Mouse (Mus musculus) kidney, embryonic 14.5 days (tissue): ENCODE results near the gene Mmp10. TPM values are rescaled to one million over a fixed set of nuclear protein-coding genes. Genes with fewer than 3 reads are reported as not detected.

ENCODE experiments used
- ATAC-seq: fragments of 200-750 bp; cut with Nextera tagmentation; 2 replicates; pipeline ENCODE4 v1.8.0; 2017; ENCODE audit warnings: moderate number of reproducible peaks, mild to moderate bottlenecking, moderate TSS enrichment, moderate library complexity; ENCODE audit not compliant: low FRiP score, low TSS enrichment
- H3K27ac ChIP-seq: fragments of 300-500 bp; sonication (generic); 2 replicates; pipeline ENCODE4 v1.5.1; 2014; ENCODE audit warnings: low read depth, mild to moderate bottlenecking, low read length, moderate library complexity, mixed read lengths
- H3K27me3 ChIP-seq: fragments of 300-500 bp; sonication (generic); 2 replicates; pipeline ENCODE4 v1.6.1; 2014; ENCODE audit warnings: mild to moderate bottlenecking, low read length; ENCODE audit not compliant: control insufficient read depth, insufficient read depth
- H3K36me3 ChIP-seq: fragments of 300-500 bp; sonication (generic); 2 replicates; pipeline ENCODE4 v1.6.1; 2014; ENCODE audit warnings: low read length, mixed read lengths; ENCODE audit not compliant: control insufficient read depth, insufficient read depth
- H3K4me1 ChIP-seq: fragments of 300-500 bp; sonication (generic); 2 replicates; pipeline ENCODE4 v1.6.1; 2014; ENCODE audit warnings: low read length, mixed read lengths; ENCODE audit not compliant: control insufficient read depth, insufficient read depth
- H3K4me2 ChIP-seq: fragments of 300-500 bp; sonication (generic); replicated peaks from 2 replicates; pipeline ENCODE4 v1.6.1; 2014; ENCODE audit warnings: low read depth, mild to moderate bottlenecking, low read length
- H3K4me3 ChIP-seq: fragments of 300-500 bp; sonication (generic); 2 replicates; pipeline ENCODE4 v1.5.1; 2014; ENCODE audit warnings: mild to moderate bottlenecking, low read length
- H3K9ac ChIP-seq: fragments of 300-500 bp; sonication (generic); 2 replicates; pipeline ENCODE4 v1.6.1; 2014; ENCODE audit warnings: low read depth, mild to moderate bottlenecking, low read length, moderate library complexity
- H3K9me3 ChIP-seq: fragments of 300-500 bp; sonication (generic); 2 replicates; pipeline ENCODE4 v1.6.1; 2016; ENCODE audit warnings: low read length; ENCODE audit not compliant: control insufficient read depth
- WGBS: fragments of 180-500 bp; shearing (Covaris S2); extraction: QIAGEN DNeasy Blood & Tissue Kit; methylation state at CpG from one replicate; pipeline ENCODE4 v1.1.7; 2014; 5-methylcytosine and 5-hydroxymethylcytosine counted together
- polyA plus RNA-seq: library from polyadenylated mRNA; unstranded; fragments of >200 nt; fragmentation: Nextera tagmentation; extraction: Ambion mirVana; gene quantifications from 2 replicates; pipeline ENCODE4 v1.2.1, GENCODE M21; 2014

Mmp10 gene
- polyA plus RNA-seq, 1 experiment from 2014 or later: not detected

- Histone ChIP-seq H3K9me3 (no peaks in the 10 kb centered on the region), H3K4me3 (no peak overlapping the region), H3K4me2 (no peak overlapping the region), H3K9ac (no peak overlapping the region), H3K36me3 (no peaks in the 10 kb centered on the region), H3K27ac (no peak overlapping the region), H3K4me1 (no peaks in the 10 kb centered on the region), H3K27me3 (no peaks in the 10 kb centered on the region)
- ATAC-seq: no peak
- 62% methylated on average over 4 of the region's 4 CpGs for WGBS
These were observed 24.2 kb downstream of the Mmp10 start for GRCm38 (mm10) chr9:7526255-7526940.

- Histone ChIP-seq H3K9ac (no peak overlapping the region), H3K4me1 (no peaks in the 10 kb centered on the region), H3K27ac (no peak overlapping the region), H3K4me3 (no peak overlapping the region), H3K36me3 (no peaks in the 10 kb centered on the region), H3K9me3 (no peaks in the 10 kb centered on the region), H3K27me3 (no peaks in the 10 kb centered on the region), H3K4me2 (no peak overlapping the region)
- ATAC-seq: no peak
These were observed 40.6 kb downstream of the Mmp10 start for GRCm38 (mm10) chr9:7542763-7543162.

GRCm38 (mm10) chr9:7544923-7545457, 42.8 kb downstream of the Mmp10 start:
- H3K36me3 ChIP-seq: no peaks in the 10 kb centered on the region
- no peaks in the 10 kb centered on the region for H3K9me3 ChIP-seq
- WGBS: 50% methylated on average over 1 of the region's 1 CpGs
- H3K4me3 ChIP-seq: no peak overlapping the region
- H3K27ac ChIP-seq: no peak overlapping the region
- no peak overlapping the region for H3K9ac ChIP-seq
- H3K27me3 ChIP-seq: no peaks in the 10 kb centered on the region
- ATAC-seq: peak; percentile 68
- H3K4me1 ChIP-seq: no peaks in the 10 kb centered on the region
- H3K4me2 ChIP-seq: no peak overlapping the region

- H3K27ac ChIP-seq: no peak overlapping the region
- 31% methylated on average over 1 of the region's 1 CpGs for WGBS
- no peaks in the 10 kb centered on the region for H3K4me1 ChIP-seq
- no peaks in the 10 kb centered on the region for H3K36me3 ChIP-seq
- no peaks in the 10 kb centered on the region for H3K9me3 ChIP-seq
- no peak overlapping the region for H3K4me3 ChIP-seq
- H3K9ac ChIP-seq: no peak overlapping the region
- H3K27me3 ChIP-seq: no peaks in the 10 kb centered on the region
- no peak overlapping the region for H3K4me2 ChIP-seq
- peak; percentile 96 for ATAC-seq
These were observed 43.3 kb downstream of the Mmp10 start for GRCm38 (mm10) chr9:7545471-7545870.

GRCm38 (mm10) chr9:7545920-7546319, 43.8 kb downstream of the Mmp10 start:
- H3K36me3 ChIP-seq: no peaks in the 10 kb centered on the region
- H3K9ac ChIP-seq: no peak overlapping the region
- H3K4me3 ChIP-seq: no peak overlapping the region
- 81% methylated on average over 7 of the region's 7 CpGs for WGBS
- ATAC-seq: 0 out of 2 replicates have a peak, but pooled peaks have one; percentile 71
- no peak overlapping the region for H3K4me2 ChIP-seq
- H3K27me3 ChIP-seq: no peaks in the 10 kb centered on the region
- no peaks in the 10 kb centered on the region for H3K9me3 ChIP-seq
- no peaks in the 10 kb centered on the region for H3K4me1 ChIP-seq
- no peak overlapping the region for H3K27ac ChIP-seq

GRCm38 (mm10) chr9:7551943-7552342, 49.8 kb downstream of the Mmp10 start:
- Histone ChIP-seq H3K36me3 (no peaks in the 10 kb centered on the region), H3K4me3 (no peak overlapping the region), H3K27me3 (no peaks in the 10 kb centered on the region), H3K27ac (no peak overlapping the region), H3K9me3 (no peaks in the 10 kb centered on the region), H3K4me2 (no peak overlapping the region), H3K9ac (no peak overlapping the region), H3K4me1 (no peaks in the 10 kb centered on the region)
- ATAC-seq: no peak

GRCm38 (mm10) chr9:7553536-7553935, 51.4 kb downstream of the Mmp10 start:
- Histone ChIP-seq H3K27ac (no peak overlapping the region), H3K4me3 (no peak overlapping the region), H3K4me1 (no peaks in the 10 kb centered on the region), H3K9ac (no peak overlapping the region), H3K4me2 (no peak overlapping the region), H3K36me3 (no peaks in the 10 kb centered on the region), H3K9me3 (no peaks in the 10 kb centered on the region), H3K27me3 (no peaks in the 10 kb centered on the region)
- ATAC-seq: no peak
- WGBS: 77% methylated on average over 3 of the region's 3 CpGs

GRCm38 (mm10) chr9:7554382-7554781, 52.2 kb downstream of the Mmp10 start:
- 39% methylated on average over 3 of the region's 3 CpGs for WGBS

GRCm38 (mm10) chr9:7558221-7559017, 56.3 kb downstream of the Mmp10 start, which contains the start of gene Mmp8:
TSS of gene Mmp8 (plus strand) at chr9:7558456.
- Histone ChIP-seq H3K27me3 (no peaks in the 10 kb centered on the region), H3K36me3 (no peaks in the 10 kb centered on the region)
- WGBS: 76% methylated on average over 8 of the region's 8 CpGs

More at GRCm38 (mm10) chr9:7554382-7554781, 52.2 kb downstream of the Mmp10 start:
- Histone ChIP-seq H3K4me2 (no peak overlapping the region), H3K4me1 (no peaks in the 10 kb centered on the region), H3K4me3 (no peak overlapping the region), H3K36me3 (no peaks in the 10 kb centered on the region), H3K9me3 (no peaks in the 10 kb centered on the region), H3K9ac (no peak overlapping the region), H3K27me3 (no peaks in the 10 kb centered on the region), H3K27ac (no peak overlapping the region)
- ATAC-seq: no peak

More at GRCm38 (mm10) chr9:7558221-7559017, 56.3 kb downstream of the Mmp10 start, which contains the start of gene Mmp8:
- H3K9ac ChIP-seq: no peak within 1 kb of the TSS
- peak; percentile 35; the same call in 1 of the 2 replicates for ATAC-seq
- no peak within 1 kb of the TSS for H3K4me3 ChIP-seq
- no peaks in the 10 kb centered on the region for H3K4me1 ChIP-seq
- H3K27ac ChIP-seq: no peak within 1 kb of the TSS
- no peaks in the 10 kb centered on the region for H3K9me3 ChIP-seq
- H3K4me2 ChIP-seq: no peak within 1 kb of the TSS
